Mouse (Mus musculus) lung, postnatal 10 days (tissue): ENCODE measurements around the gene Brsk2.

Experiments
- DNase-seq: peaks from one replicate; pipeline ENCODE4 v3.0.0; 2021

The Brsk2 gene

DNA sequence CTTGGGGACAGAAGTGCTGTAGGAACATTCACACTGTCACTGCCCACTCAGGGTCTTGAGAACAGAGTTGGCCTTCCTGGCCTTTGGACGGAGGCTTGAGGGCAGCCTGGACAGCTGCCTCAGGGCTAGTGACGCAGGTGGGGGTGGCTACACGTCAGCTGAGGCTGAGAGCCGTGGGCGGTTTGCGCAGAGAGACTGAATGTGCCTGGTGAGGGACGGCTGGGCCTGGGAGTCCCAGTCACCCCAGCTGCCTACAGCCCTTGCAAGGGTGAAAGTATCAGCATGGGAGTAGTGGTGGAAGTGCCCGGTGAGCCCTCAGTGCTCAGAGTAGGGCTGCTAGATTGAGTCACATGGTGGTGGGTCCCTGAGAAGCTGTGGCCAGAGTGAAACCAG, 6.6 kb downstream of the Brsk2 start:
- no peak for DNase-seq

- DNase-seq, result no peak
These were observed 8.0 kb downstream of the Brsk2 start for GRCm38 (mm10) chr7:141957524-141958051.

DNA sequence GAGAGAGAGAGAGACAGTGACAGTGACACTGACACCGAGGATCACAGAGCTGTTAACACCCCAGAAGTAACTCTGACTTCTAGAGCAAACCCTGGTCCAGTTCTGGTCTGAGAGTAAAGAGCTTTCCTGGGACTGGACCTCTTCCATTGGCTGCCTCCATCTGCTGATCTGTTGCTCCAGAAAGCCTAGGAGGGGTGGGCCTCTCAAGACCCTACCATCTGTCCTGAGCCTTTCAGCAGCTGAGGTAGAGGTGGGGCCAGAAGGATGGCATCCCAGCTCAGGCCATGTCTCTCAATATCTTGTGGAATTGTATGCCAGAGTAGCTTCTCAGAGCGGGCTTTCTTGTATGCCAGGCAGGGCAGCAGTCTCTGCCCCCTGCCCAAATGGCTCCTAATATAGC, 8.7 kb downstream of the Brsk2 start:
- DNase-seq, result no peak

GRCm38 (mm10) chr7:141959133-141959532, 9.6 kb downstream of the Brsk2 start:
- DNase-seq, result peak; percentile 9

DNA sequence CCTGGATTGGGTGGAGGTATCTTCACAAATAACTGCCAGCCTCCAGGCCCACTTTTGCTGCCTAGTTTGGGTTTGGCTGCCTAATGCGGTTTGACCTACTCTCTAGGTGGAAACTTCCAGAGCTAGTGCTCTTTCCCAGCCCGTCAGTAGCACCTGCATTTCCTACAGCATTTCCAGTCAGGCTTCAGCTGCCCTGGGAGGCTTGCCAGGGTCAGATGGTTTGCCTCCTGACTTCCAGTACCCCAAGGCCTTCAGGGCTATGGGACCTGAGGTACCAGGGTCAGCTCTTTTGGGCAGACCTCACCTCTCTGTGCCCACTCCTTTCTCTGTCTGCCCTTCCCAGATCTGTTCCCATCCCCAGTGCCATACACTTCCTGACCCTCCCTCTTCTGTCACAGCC, 11.4 kb downstream of the Brsk2 start:
- no peak for DNase-seq

DNA sequence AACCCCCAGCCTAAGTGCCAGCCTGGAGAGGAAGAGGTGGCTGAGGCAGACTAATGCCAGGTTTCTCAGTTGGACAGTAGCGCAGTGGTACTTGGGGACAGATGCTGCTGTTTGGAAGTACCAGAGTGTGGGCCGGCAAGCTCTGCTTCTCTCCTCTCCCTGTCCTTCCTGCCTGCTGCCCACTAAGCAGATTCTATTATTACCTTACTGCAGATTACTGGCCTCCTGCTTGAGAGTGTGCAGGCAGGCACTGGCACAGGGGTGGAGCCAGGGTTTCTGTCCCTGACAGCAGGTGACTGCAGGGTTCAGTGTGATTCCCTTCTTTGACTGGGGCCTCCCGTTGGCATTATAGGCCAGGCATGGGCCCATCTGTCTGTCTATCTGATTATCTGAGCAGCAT, 11.9 kb downstream of the Brsk2 start:
- no peak for DNase-seq

GRCm38 (mm10) chr7:141962521-141962920, 13.0 kb downstream of the Brsk2 start:
- DNase-seq, result no peak

DNA sequence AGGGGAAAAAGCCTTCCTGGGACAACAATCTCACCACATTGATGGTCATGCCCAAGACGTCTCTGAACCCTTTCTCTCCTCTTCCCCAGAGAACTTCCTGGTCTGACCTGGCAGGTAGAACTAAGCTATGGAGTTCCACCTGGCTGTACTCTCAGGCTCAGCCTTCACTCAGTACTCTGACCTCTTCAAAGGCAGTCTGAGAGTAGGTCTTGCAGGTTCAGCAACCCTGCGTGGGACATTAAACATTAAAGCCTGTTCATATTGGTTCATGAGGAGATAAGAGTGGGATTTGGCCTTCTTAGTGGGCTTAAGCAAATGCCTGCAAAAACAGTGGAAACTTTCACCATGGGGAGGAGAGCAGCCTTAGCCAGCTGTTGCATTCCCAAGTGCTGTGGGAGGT, 16.7 kb downstream of the Brsk2 start:
- no peak for DNase-seq

DNA sequence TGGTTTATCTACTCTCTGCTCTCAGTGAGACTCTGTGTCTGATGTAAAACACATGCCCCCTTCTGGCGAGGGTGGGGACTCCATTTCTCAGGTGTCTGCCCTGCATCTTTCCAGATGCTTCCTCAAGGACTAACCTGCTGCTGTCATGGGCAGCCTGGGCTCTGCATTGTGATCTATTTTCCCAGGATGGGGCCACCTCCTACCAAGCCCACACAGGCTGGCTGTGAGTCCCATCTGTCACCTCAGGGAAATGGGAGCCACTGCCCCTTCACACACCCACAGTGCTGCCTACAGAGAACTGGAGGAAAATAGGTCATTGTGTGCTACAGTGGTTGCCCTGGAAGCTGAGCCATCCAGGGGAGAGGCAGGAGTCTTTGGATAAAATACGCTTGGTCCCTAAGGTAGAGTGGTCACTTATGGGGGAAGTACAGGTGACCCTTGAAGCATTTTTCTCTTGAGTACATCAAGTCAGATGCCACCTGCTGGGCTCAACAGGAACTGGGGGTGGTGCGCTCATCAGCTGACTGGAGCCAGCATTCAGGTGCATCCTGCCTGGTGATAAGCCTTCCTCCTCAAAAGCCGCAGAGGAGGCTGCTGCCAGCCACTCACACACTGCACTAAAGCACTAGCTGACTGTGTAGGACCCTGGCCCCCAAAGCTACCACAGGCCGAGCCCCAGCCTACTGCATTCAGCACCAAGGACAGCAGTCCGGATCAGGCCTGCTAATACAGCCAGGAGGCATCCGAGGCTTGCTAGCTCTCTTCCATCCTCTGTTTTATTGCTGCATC, 23.5 kb downstream of the Brsk2 start:
- DNase-seq, result peak; percentile 56

DNA sequence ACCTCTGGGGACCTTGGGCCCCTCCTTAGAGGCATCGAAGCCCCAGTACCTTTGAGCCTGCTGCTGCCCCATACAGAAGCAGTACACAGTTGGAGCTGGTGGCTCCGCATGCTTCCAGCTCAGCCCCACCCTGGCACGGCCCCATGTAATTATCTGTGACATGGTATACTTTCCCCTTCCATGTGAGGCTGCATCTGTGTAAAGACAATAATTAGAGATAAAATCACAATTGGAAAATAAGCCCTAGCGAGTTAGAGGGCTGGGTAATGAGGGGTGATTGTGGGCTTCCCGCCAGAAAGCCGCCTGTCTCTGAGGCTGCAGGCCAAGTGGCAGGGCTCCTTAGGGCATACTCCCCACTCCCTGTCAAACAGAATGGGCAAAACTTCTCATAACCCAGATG, 28.5 kb downstream of the Brsk2 start:
- DNase-seq, result no peak

GRCm38 (mm10) chr7:141979247-141979646, 29.7 kb downstream of the Brsk2 start:
- no peak for DNase-seq

GRCm38 (mm10) chr7:141981237-141981636, 31.7 kb downstream of the Brsk2 start:
- DNase-seq, result no peak

- DNase-seq, result no peak
These were observed 38.8 kb downstream of the Brsk2 start for GRCm38 (mm10) chr7:141988314-141988806.

GRCm38 (mm10) chr7:141991183-141991582, 41.6 kb downstream of the Brsk2 start:
- DNase-seq, result no peak

DNA sequence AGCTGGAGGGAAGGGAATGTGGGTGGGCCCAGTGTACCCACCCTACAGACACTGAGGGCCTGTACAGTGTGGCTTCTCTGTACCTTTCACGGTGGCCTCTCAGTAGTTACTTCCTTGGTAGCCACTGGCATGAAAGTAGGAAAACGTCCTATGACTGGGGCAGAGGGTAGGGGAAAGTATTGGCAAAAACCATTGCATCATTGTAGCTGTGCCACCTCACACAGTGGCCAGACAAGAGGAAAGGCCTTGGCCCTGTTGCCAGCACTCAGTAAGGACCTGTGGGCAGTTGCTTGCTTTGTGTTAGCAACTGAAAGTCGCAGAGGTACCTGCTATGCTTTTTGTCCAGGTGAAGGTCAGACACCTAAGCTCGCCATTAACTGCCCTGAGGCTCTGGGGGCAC, 44.6 kb downstream of the Brsk2 start:
- no peak for DNase-seq

- no peak for DNase-seq
These were observed 51.1 kb downstream of the Brsk2 start for GRCm38 (mm10) chr7:142000661-142001060.

- peak; percentile 34 for DNase-seq
These were observed 52.2 kb downstream of the Brsk2 start for GRCm38 (mm10) chr7:142001597-142002340.

GRCm38 (mm10) chr7:142016562-142016961, 67.0 kb downstream of the Brsk2 start:
- DNase-seq, result peak; percentile 69

DNA sequence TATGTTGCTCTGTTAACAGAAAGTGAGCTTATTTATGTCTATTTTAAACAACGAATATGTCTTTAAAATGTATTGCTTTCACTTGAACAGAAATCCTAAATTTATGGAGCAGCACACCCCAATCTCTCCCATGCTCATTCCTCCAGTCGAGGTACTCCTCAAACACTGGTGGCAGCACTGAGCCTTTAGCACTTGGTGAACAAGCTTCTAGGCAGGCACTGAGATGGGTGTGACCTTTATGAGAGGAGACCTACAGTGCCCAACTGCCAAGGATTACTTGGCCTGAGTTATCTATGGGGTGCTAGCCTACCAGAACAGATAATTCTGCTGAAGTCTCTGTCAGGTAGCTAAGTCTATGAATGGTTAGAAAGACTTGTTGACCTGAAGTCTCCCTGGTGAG, 70.1 kb downstream of the Brsk2 start:
- no peak for DNase-seq

DNA sequence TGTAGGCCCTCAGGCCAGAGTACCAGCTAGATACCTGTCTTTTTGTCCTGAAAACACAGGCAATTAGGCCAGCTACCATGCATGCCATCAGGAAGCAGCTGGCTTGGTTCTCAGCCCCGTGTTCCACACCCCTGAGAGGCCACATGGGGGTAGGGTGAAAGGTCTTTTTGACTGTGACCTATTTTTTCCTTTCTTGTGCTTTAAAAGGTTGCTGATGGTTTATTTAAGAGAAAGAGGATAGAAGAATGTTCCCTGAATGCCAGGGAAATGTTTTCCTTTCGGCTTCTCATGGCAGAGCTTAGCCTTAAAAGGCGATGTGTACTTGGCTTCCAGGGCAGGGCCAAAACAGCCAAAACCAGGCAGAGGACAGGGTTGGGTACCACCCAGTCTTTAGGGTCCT, 71.3 kb downstream of the Brsk2 start:
- DNase-seq, result no peak

DNA sequence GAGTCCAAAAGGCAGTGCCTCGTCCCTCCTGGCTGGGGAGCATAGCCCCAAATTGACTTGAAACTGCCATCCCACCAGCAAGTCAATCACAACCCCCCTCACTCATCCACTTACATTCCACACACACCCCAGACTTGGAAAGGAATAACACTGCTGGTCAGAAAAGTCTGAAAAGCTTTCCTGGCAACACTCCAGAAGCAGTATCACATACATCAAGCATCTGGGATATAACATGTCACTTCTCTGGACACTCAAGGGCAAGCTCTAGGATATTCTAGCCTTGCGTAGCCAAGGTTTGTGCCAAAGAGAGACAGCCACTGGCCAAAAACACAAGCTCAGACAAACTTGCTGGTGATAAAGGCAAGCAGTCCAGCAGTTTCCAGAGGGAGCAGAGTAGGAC, 75.6 kb downstream of the Brsk2 start:
- no peak for DNase-seq

DNA sequence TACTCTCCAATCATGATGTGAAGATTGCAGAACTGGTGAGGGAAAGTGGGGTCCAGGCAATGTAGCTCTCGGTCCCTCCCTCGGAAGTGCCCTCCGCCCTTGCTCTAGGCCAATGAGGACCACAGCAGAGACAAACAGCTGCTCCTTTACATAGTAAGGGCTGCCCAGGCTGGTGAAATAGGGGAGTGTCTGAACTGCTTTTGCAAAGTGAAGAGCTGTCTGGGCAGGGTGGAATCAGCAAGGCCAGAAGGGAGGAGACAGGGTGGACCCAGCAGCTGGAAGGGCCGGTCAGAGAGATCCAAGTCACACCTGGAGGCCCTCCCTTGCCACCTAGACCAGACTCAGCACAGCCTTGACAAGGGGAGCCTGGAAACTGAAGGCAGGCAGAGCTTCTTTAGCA, 76.4 kb downstream of the Brsk2 start:
- DNase-seq, result peak; percentile 50

DNA sequence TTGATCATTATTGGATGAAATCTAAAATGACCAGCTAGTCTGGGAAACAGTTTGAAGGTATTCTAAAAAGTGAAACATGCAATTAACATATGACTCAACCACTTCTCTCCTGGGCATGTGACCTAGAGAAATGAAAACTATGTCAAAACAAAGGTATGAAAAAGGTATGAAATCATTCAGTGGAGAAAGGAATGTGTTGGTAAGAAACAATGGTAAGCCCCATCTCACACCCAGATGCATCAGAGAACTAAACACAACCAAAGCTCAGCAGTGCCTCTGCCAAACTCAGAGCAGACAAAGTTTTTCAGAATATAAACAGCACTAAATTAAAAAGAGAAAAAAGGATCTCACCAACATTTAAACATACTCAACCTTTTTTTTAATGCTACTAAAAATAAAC, 80.5 kb downstream of the Brsk2 start:
- no peak for DNase-seq

GRCm38 (mm10) chr7:142034198-142034597, 84.6 kb downstream of the Brsk2 start:
- DNase-seq, result peak; percentile 87
